9 mouse cellular contexts compared by ENCODE assay signal in genomic region chr8:100942680-100943427, GRCm38 (mm10).
DNase-seq lines count a peak whose midpoint lies in the region; ATAC-seq and TF ChIP-seq lines count a peak whose summit lies in the region.
"Had no signal": no experiment of that assay in that cellular context is flagged by ENCODE, and none has a peak within 500 bp of the region (broad histone marks: within the 10 kb centered on the region; RNA-seq: fewer than 3 reads in every experiment).

No protein-coding gene starts in this region.

- H3K27me3 ChIP-seq in hindbrain, embryonic 16.5 days (replicated peaks; ENCODE audit: control insufficient read depth, insufficient read depth, low read length) = no peaks in the 10 kb centered on the region
- H3K27me3 ChIP-seq in midbrain, postnatal 0 days (ENCODE audit: insufficient read depth, low read length) = no peaks in the 10 kb centered on the region
- H3K27me3 ChIP-seq: embryonic facial prominence, embryonic 13.5 days had no signal

- H3K9ac ChIP-seq in hindbrain, embryonic 16.5 days (ENCODE audit: low read depth, low read length) = peak overlapping the region; percentile 2; the same call in 1 of the 2 replicates
- H3K9ac ChIP-seq in midbrain, postnatal 0 days (replicated peaks; ENCODE audit: low read length, poor library complexity, severe bottlenecking) = no peak overlapping the region
- H3K9ac ChIP-seq: embryonic facial prominence, embryonic 13.5 days had no signal

- ATAC-seq in cerebellum, adult (ENCODE audit: insufficient number of reproducible peaks, low FRiP score, low TSS enrichment) = no peak
- ATAC-seq in hindbrain, embryonic 16.5 days = peak; percentile 87
- 0 out of 2 replicates have a peak, but pooled peaks have one; percentile 58 for ATAC-seq in midbrain, postnatal 0 days (ENCODE audit: low FRiP score)
- ATAC-seq in activated CD4-positive, CD25-positive, alpha-beta regulatory T cell, adult 4 months = no peak

- no peaks in the 10 kb centered on the region for H3K36me3 ChIP-seq in hindbrain, embryonic 16.5 days (ENCODE audit: control insufficient read depth, insufficient read depth, low read length)
- H3K36me3 ChIP-seq in midbrain, postnatal 0 days (ENCODE audit: insufficient read depth, low read length) = no peaks in the 10 kb centered on the region
- H3K36me3 ChIP-seq: embryonic facial prominence, embryonic 13.5 days had no signal

- no peak overlapping the region for H3K27ac ChIP-seq in hindbrain, embryonic 16.5 days (ENCODE audit: low read depth, low read length)
- H3K27ac ChIP-seq in midbrain, postnatal 0 days (ENCODE audit: low read depth, low read length) = no peak overlapping the region; the same call in 1 of the 2 replicates
- H3K27ac ChIP-seq: embryonic facial prominence, embryonic 13.5 days had no signal

- 54% methylated on average over 6 of the region's 6 CpGs for WGBS in hindbrain, embryonic 16.5 days
- 42% methylated on average over 6 of the region's 6 CpGs for WGBS in midbrain, postnatal 0 days

- H3K4me1 ChIP-seq in hindbrain, embryonic 16.5 days (ENCODE audit: control insufficient read depth, insufficient read depth, low read depth, low read length) = peaks cover 4% of the 10 kb centered on the region; the same call in 1 of the 2 replicates
- no peaks in the 10 kb centered on the region; the same call in 1 of the 2 replicates for H3K4me1 ChIP-seq in midbrain, postnatal 0 days (ENCODE audit: insufficient read depth, low read length)

- peak; percentile 84 for TF ChIP-seq CTCF in midbrain, postnatal 0 days (IDR thresholded peaks at IDR 0.05)

- no peak overlapping the region for H3K4me2 ChIP-seq in hindbrain, embryonic 16.5 days (ENCODE audit: low read length)
- H3K4me2 ChIP-seq in midbrain, postnatal 0 days (ENCODE audit: low read depth, low read length, poor library complexity, severe bottlenecking) = peak overlapping the region; percentile 1; the same call in 1 of the 2 replicates
- H3K4me2 ChIP-seq: embryonic facial prominence, embryonic 13.5 days had no signal

- peak; percentile 73 to 74 for DNase-seq in cerebellum, postnatal 10 days
- peak; percentile 11 for DNase-seq in ZHBTc4 (ENCODE audit: low read depth, low spot score)
- peak; percentile 84 for DNase-seq in midbrain, postnatal 0 days (ENCODE audit: low spot score)
- no peak for DNase-seq in spleen, postnatal 4 days (ENCODE audit: low spot score in 2 of 2)
- no peak for DNase-seq in T-cell, adult 2 months (ENCODE audit: low spot score)

- H3K9me3 ChIP-seq in hindbrain, embryonic 16.5 days (ENCODE audit: control insufficient read depth, low read length) = no peaks in the 10 kb centered on the region
- no peaks in the 10 kb centered on the region for H3K9me3 ChIP-seq in midbrain, postnatal 0 days (ENCODE audit: low read length)
- H3K9me3 ChIP-seq: embryonic facial prominence, embryonic 13.5 days had no signal

- H3K4me3 ChIP-seq in hindbrain, embryonic 16.5 days (ENCODE audit: low read length) = no peak overlapping the region
- H3K4me3 ChIP-seq in midbrain, postnatal 0 days (ENCODE audit: low read depth, low read length) = no peak overlapping the region
- H3K4me3 ChIP-seq: embryonic facial prominence, embryonic 13.5 days had no signal

Comparison
In these comparisons a context has a peak if more than half of its experiments do, and no peak if none do; other contexts are left out.
1. DNase-seq: peak in cerebellum, postnatal 10 days (2 of 2), ZHBTc4 (single experiment) and midbrain, postnatal 0 days (single experiment); none in spleen, postnatal 4 days (0 of 2) and T-cell, adult 2 months (single experiment).
2. ATAC-seq: peak in hindbrain, embryonic 16.5 days (single experiment) and midbrain, postnatal 0 days (single experiment); none in cerebellum, adult (single experiment) and activated CD4-positive, CD25-positive, alpha-beta regulatory T cell, adult 4 months (single experiment).